Mouse (Mus musculus) heart, postnatal 4 days (tissue): ENCODE measurements around the gene Cdkl1. TPM values are rescaled to one million over a fixed set of nuclear protein-coding genes. Genes with fewer than 3 reads are reported as not detected.

Experiments
- DNase-seq: peaks from one replicate; pipeline ENCODE4 v3.0.0; 2021
- total RNA-seq, 2 experiments: library from RNA; stranded (reverse); gene quantifications; 2 replicates each; pipeline ENCODE4 v1.2.3; 2021

Gene Cdkl1
- 10 to 100 TPM; 12.3 to 12.7 TPM for total RNA-seq

GRCm38 (mm10) chr12:69790530-69791505 lies at the start of gene Cdkl1:
Gene Cdkl1, minus strand, starts transcription at chr12:69791267.
- DNase-seq = peak; percentile 61

- no peak for DNase-seq
Measured at GRCm38 (mm10) chr12:69838376-69838775, 47.3 kb upstream of the Cdkl1 start.

- DNase-seq = no peak
Measured at GRCm38 (mm10) chr12:69833982-69834604, 43.0 kb upstream of the Cdkl1 start.

- no peak for DNase-seq
Measured at GRCm38 (mm10) chr12:69831239-69831910, 40.3 kb upstream of the Cdkl1 start.

GRCm38 (mm10) chr12:69828214-69828613 lies 37.1 kb upstream of the Cdkl1 start:
- no peak for DNase-seq

- no peak for DNase-seq
Measured at GRCm38 (mm10) chr12:69824881-69825597, 34.0 kb upstream of the Cdkl1 start.

GRCm38 (mm10) chr12:69814272-69814671 lies 23.2 kb upstream of the Cdkl1 start:
- peak; percentile 38 for DNase-seq

GRCm38 (mm10) chr12:69813596-69813995 lies 22.5 kb upstream of the Cdkl1 start:
- no peak for DNase-seq

GRCm38 (mm10) chr12:69812986-69813385 lies 21.9 kb upstream of the Cdkl1 start:
- DNase-seq = no peak

- DNase-seq = no peak
Measured at GRCm38 (mm10) chr12:69811976-69812375, 20.9 kb upstream of the Cdkl1 start.

- no peak for DNase-seq
Measured at GRCm38 (mm10) chr12:69809439-69809838, 18.4 kb upstream of the Cdkl1 start.

GRCm38 (mm10) chr12:69807399-69807985 lies 16.4 kb upstream of the Cdkl1 start:
- no peak for DNase-seq

- DNase-seq = no peak
Measured at GRCm38 (mm10) chr12:69805148-69805547, 14.1 kb upstream of the Cdkl1 start.

GRCm38 (mm10) chr12:69804393-69805070 lies 13.5 kb upstream of the Cdkl1 start:
- DNase-seq = no peak

- DNase-seq = no peak
Measured at GRCm38 (mm10) chr12:69803196-69803595, 12.1 kb upstream of the Cdkl1 start.

GRCm38 (mm10) chr12:69800586-69800985 lies 9.5 kb upstream of the Cdkl1 start:
- DNase-seq = no peak

- DNase-seq = no peak
Measured at GRCm38 (mm10) chr12:69796311-69796710, 5.2 kb upstream of the Cdkl1 start.

GRCm38 (mm10) chr12:69789766-69790529 lies 1.1 kb downstream of the Cdkl1 start:
- DNase-seq = no peak

- no peak for DNase-seq
Measured at GRCm38 (mm10) chr12:69788380-69788779, 2.7 kb downstream of the Cdkl1 start.

- no peak for DNase-seq
Measured at GRCm38 (mm10) chr12:69785471-69785870, 5.6 kb downstream of the Cdkl1 start.
